Mouse (Mus musculus): ENCODE measurements around the gene Evi5l. TPM values are rescaled to one million over a fixed set of nuclear protein-coding genes. Genes with fewer than 3 reads are reported as not detected.
A peak's percentile ranks its signal among the peaks of the same experiment; 100 is the strongest.

Gene Evi5l
- polyA plus RNA-seq, 1 experiment from 2014 or later: 70.1 TPM

GRCm38 (mm10) chr8:4207016-4207350 lies 40.6 kb downstream of the Evi5l start:
- H3K27me3 ChIP-seq: peaks cover 44% of the 10 kb centered on the region
- 0 out of 2 replicates have a peak overlapping the region, but pooled peaks have one; percentile 4 for H3K4me2 ChIP-seq (replicated peaks)
- no peak for ATAC-seq (ENCODE audit: low FRiP score)
- no peaks in the 10 kb centered on the region for H3K9me3 ChIP-seq (replicated peaks)
- no peak overlapping the region for H3K27ac ChIP-seq
- WGBS: 34% methylated on average over 2 of the region's 2 CpGs
- peaks cover 77% of the 10 kb centered on the region for H3K36me3 ChIP-seq
- peaks cover 23% of the 10 kb centered on the region for H3K4me1 ChIP-seq
- H3K9ac ChIP-seq: no peak overlapping the region
- no peak overlapping the region for H3K4me3 ChIP-seq

- WGBS: 73% methylated on average over 6 of the region's 6 CpGs
- H3K36me3 ChIP-seq: peaks cover 53% of the 10 kb centered on the region
These were observed 44.7 kb downstream of the Evi5l start for GRCm38 (mm10) chr8:4211097-4211496.

GRCm38 (mm10) chr8:4212809-4213209 lies 46.4 kb downstream of the Evi5l start:
- 0 out of 2 replicates have a peak, but pooled peaks have one; percentile 0 for ATAC-seq (ENCODE audit: low FRiP score)
- H3K27me3 ChIP-seq: peaks cover 10% of the 10 kb centered on the region
- 1% methylated on average over 25 of the region's 25 CpGs for WGBS

More at GRCm38 (mm10) chr8:4211097-4211496, 44.7 kb downstream of the Evi5l start:
- ATAC-seq (ENCODE audit: low FRiP score): no peak
- Histone ChIP-seq H3K9ac (no peak overlapping the region), H3K27ac (no peak overlapping the region), H3K4me1 (peaks cover 56% of the 10 kb centered on the region), H3K4me3 (no peak overlapping the region), H3K27me3 (peaks cover 26% of the 10 kb centered on the region), H3K9me3 (replicated peaks) (no peaks in the 10 kb centered on the region), H3K4me2 (replicated peaks) (no peak overlapping the region)

GRCm38 (mm10) chr8:4213210-4214005 lies 47.0 kb downstream of the Evi5l start:
- Histone ChIP-seq H3K9ac (peak overlapping the region; percentile 61), H3K36me3 (peaks cover 35% of the 10 kb centered on the region), H3K4me3 (peak overlapping the region; percentile 44), H3K4me2 (replicated peaks) (peak overlapping the region; percentile 89), H3K4me1 (peaks cover 43% of the 10 kb centered on the region), H3K9me3 (replicated peaks) (no peaks in the 10 kb centered on the region), H3K27ac (peak overlapping the region; percentile 40; the same call in 1 of the 2 replicates), H3K27me3 (peaks cover 10% of the 10 kb centered on the region)
- 4% methylated on average over 18 of the region's 18 CpGs for WGBS
- 0 out of 2 replicates have a peak, but pooled peaks have one; percentile 5 for ATAC-seq (ENCODE audit: low FRiP score)

More at GRCm38 (mm10) chr8:4212809-4213209, 46.4 kb downstream of the Evi5l start:
- Histone ChIP-seq H3K4me1 (peaks cover 44% of the 10 kb centered on the region), H3K9me3 (replicated peaks) (no peaks in the 10 kb centered on the region), H3K4me3 (peak overlapping the region; percentile 44), H3K36me3 (peaks cover 41% of the 10 kb centered on the region), H3K4me2 (replicated peaks) (peak overlapping the region; percentile 89), H3K27ac (0 out of 2 replicates have a peak overlapping the region, but pooled peaks have one; percentile 35), H3K9ac (peak overlapping the region; percentile 61)

- Histone ChIP-seq H3K27ac (0 out of 2 replicates have a peak overlapping the region, but pooled peaks have one; percentile 40), H3K27me3 (peaks cover 10% of the 10 kb centered on the region), H3K4me1 (peaks cover 43% of the 10 kb centered on the region), H3K36me3 (peaks cover 27% of the 10 kb centered on the region), H3K4me3 (peak overlapping the region; percentile 44), H3K9ac (peak overlapping the region; percentile 61), H3K9me3 (replicated peaks) (no peaks in the 10 kb centered on the region), H3K4me2 (replicated peaks) (peak overlapping the region; percentile 89)
- WGBS: 12% methylated on average over 33 of the region's 33 CpGs
- ATAC-seq (ENCODE audit: low FRiP score): peak; percentile 1; the same call in 1 of the 2 replicates
These were observed 47.9 kb downstream of the Evi5l start for GRCm38 (mm10) chr8:4214006-4214980.

GRCm38 (mm10) chr8:4216296-4216695 lies 49.9 kb downstream of the Evi5l start:
- peak overlapping the region; percentile 94 for H3K27ac ChIP-seq
- peak overlapping the region; percentile 89 for H3K4me2 ChIP-seq (replicated peaks)
- ATAC-seq (ENCODE audit: low FRiP score): peak; percentile 3
- WGBS: 4% methylated on average over 18 of the region's 18 CpGs
- peak overlapping the region; percentile 79 for H3K9ac ChIP-seq
- peaks cover 39% of the 10 kb centered on the region for H3K4me1 ChIP-seq
- no peaks in the 10 kb centered on the region for H3K9me3 ChIP-seq (replicated peaks)
- H3K4me3 ChIP-seq: peak overlapping the region; percentile 65
- H3K36me3 ChIP-seq: peaks cover 9% of the 10 kb centered on the region
- peaks cover 10% of the 10 kb centered on the region for H3K27me3 ChIP-seq

- Histone ChIP-seq H3K27me3 (peaks cover 10% of the 10 kb centered on the region), H3K9ac (peak within 1 kb of the TSS; percentile 79), H3K9me3 (replicated peaks) (no peaks in the 10 kb centered on the region), H3K4me2 (replicated peaks) (peak within 1 kb of the TSS; percentile 89), H3K36me3 (peaks cover 7% of the 10 kb centered on the region; the same call in 1 of the 2 replicates), H3K27ac (peak within 1 kb of the TSS; percentile 94), H3K4me1 (peaks cover 39% of the 10 kb centered on the region), H3K4me3 (peak within 1 kb of the TSS; percentile 65)
- 1% methylated on average over 44 of the region's 44 CpGs for WGBS
- ATAC-seq (ENCODE audit: low FRiP score): peak; percentile 93
These were observed 50.6 kb downstream of the Evi5l start, which contains the start of gene Prr36 for GRCm38 (mm10) chr8:4216791-4217621. Prr36 (minus strand) TSS chr8:4217459.

- 87% methylated on average over 3 of the region's 3 CpGs for WGBS
- H3K27me3 ChIP-seq: peaks cover 4% of the 10 kb centered on the region
- H3K27ac ChIP-seq: no peak overlapping the region
- no peak overlapping the region for H3K9ac ChIP-seq
- peaks cover 3% of the 10 kb centered on the region; the same call in 1 of the 2 replicates for H3K36me3 ChIP-seq
- no peaks in the 10 kb centered on the region for H3K9me3 ChIP-seq (replicated peaks)
- H3K4me2 ChIP-seq (replicated peaks): no peak overlapping the region
- H3K4me3 ChIP-seq: no peak overlapping the region
- H3K4me1 ChIP-seq: peaks cover 18% of the 10 kb centered on the region
- ATAC-seq (ENCODE audit: low FRiP score): no peak
These were observed 53.2 kb downstream of the Evi5l start for GRCm38 (mm10) chr8:4219617-4220016.

GRCm38 (mm10) chr8:4222059-4222458 lies 55.7 kb downstream of the Evi5l start:
- Histone ChIP-seq H3K9ac (no peak overlapping the region), H3K9me3 (replicated peaks) (no peaks in the 10 kb centered on the region), H3K4me3 (no peak overlapping the region), H3K36me3 (no peaks in the 10 kb centered on the region), H3K4me1 (peaks cover 9% of the 10 kb centered on the region), H3K4me2 (replicated peaks) (no peak overlapping the region), H3K27me3 (peaks cover 18% of the 10 kb centered on the region), H3K27ac (no peak overlapping the region)
- no peak for ATAC-seq (ENCODE audit: low FRiP score)

- H3K27me3 ChIP-seq: peaks cover 32% of the 10 kb centered on the region
- H3K4me1 ChIP-seq: peaks cover 6% of the 10 kb centered on the region
- no peak overlapping the region for H3K27ac ChIP-seq
- H3K9me3 ChIP-seq (replicated peaks): no peaks in the 10 kb centered on the region
- no peaks in the 10 kb centered on the region for H3K36me3 ChIP-seq
- no peak for ATAC-seq (ENCODE audit: low FRiP score)
- peak overlapping the region; percentile 15; the same call in 1 of the 2 replicates for H3K4me3 ChIP-seq
- H3K9ac ChIP-seq: no peak overlapping the region
- 21% methylated on average over 4 of the region's 4 CpGs for WGBS
- H3K4me2 ChIP-seq (replicated peaks): peak overlapping the region; percentile 42
These were observed 60.0 kb downstream of the Evi5l start for GRCm38 (mm10) chr8:4226323-4226722.

GRCm38 (mm10) chr8:4226739-4227347 lies 60.5 kb downstream of the Evi5l start, which contains the start of gene Lrrc8e:
Lrrc8e (plus strand) TSS chr8:4226827.
- 4% methylated on average over 32 of the region's 33 CpGs for WGBS
- peak within 1 kb of the TSS; percentile 42 for H3K4me2 ChIP-seq (replicated peaks)
- H3K4me1 ChIP-seq: peaks cover 6% of the 10 kb centered on the region
- no peak within 1 kb of the TSS for H3K9ac ChIP-seq
- peak within 1 kb of the TSS; percentile 15 for H3K4me3 ChIP-seq
- no peak within 1 kb of the TSS for H3K27ac ChIP-seq
- no peaks in the 10 kb centered on the region for H3K9me3 ChIP-seq (replicated peaks)
- H3K27me3 ChIP-seq: peaks cover 32% of the 10 kb centered on the region
- H3K36me3 ChIP-seq: no peaks in the 10 kb centered on the region
- ATAC-seq (ENCODE audit: low FRiP score): no peak
